ENCODE assay signal across 8 mouse cellular contexts in genomic region chr10:94943846-94944690, GRCm38 (mm10). TPM values are rescaled to one million over a fixed set of nuclear protein-coding genes. Genes with fewer than 3 reads are reported as not detected.
DNase-seq lines count a peak whose midpoint lies in the region; ATAC-seq and TF ChIP-seq lines count a peak whose summit lies in the region.

No protein-coding gene starts in this region.

- peak in 2 of 3 experiments; percentile 50 to 72; a peak in 5 of 6 replicates for TF ChIP-seq CTCF in MEL (IDR thresholded peaks at IDR 0.05 in 2 of 3, conservative IDR thresholded peaks at IDR 0.05 in 1 of 3; ENCODE audit: control insufficient read depth in 1 of 3, insufficient read depth in 1 of 3, low read depth in 2 of 3, low read length in 3 of 3, poor library complexity in 1 of 3, severe bottlenecking in 1 of 3)

- WGBS in hindbrain, embryonic 12.5 days = under 1% methylated on average over 77 of the region's 110 CpGs

- peak overlapping the region; percentile 48 for H3K27ac ChIP-seq in MEL (ENCODE audit: control insufficient read depth, low read depth, low read length)
- peak overlapping the region; percentile 95 for H3K27ac ChIP-seq in hindbrain, embryonic 12.5 days

- ATAC-seq in frontal cortex, adult (ENCODE audit: low TSS enrichment) = peak; percentile 45
- ATAC-seq in hindbrain, embryonic 12.5 days (ENCODE audit: low FRiP score) = peak; percentile 51
- peak; percentile 12; the same call in 1 of the 2 replicates for ATAC-seq in megakaryocyte-erythroid progenitor cell, adult 5-6 weeks (replicated peaks; ENCODE audit: low FRiP score, low TSS enrichment, poor library complexity, severe bottlenecking)

- no peak for TF ChIP-seq EP300 in MEL (IDR thresholded peaks at IDR 0.05; ENCODE audit: low read depth in 1 of 2, low read length in 2 of 2)

- H3K4me3 ChIP-seq in MEL (ENCODE audit: control insufficient read depth in 1 of 2, insufficient read depth in 1 of 2, low read depth in 2 of 2, low read length in 2 of 2) = peak overlapping the region; percentile 81 to 85
- H3K4me3 ChIP-seq in hindbrain, embryonic 12.5 days = peak overlapping the region; percentile 78

- H3K27me3 ChIP-seq in MEL (ENCODE audit: control insufficient read depth in 1 of 2, insufficient read depth in 2 of 2, low read length in 2 of 2) = no peaks in the 10 kb centered on the region
- peaks cover 43% of the 10 kb centered on the region for H3K27me3 ChIP-seq in hindbrain, embryonic 12.5 days

- peak; percentile 75 for DNase-seq in MEL (ENCODE audit: low read depth, low spot score)
- DNase-seq in cerebellum, adult 18-20 months = peak; percentile 43 to 72
- DNase-seq in left cerebral cortex, postnatal 25 days (ENCODE audit: low spot score in 2 of 2) = peak; percentile 62 to 73
- DNase-seq in right cerebral cortex, postnatal 25 days = peak; percentile 75
- DNase-seq in c-Kit-positive CD71-positive TER-119-positive erythroid progenitor cells, embryonic 14.5 days (ENCODE audit: low spot score) = no peak

- intact Hi-C loops in left cerebral cortex, postnatal 25 days (cut with DNase I) = loop anchor here (1.0 to 2.0 kb wide), 3 partner anchors 39 to 255 kb away; no protein-coding TSS in a partner anchor

- peak overlapping the region; percentile 84 for H3K9ac ChIP-seq in MEL (ENCODE audit: control insufficient read depth, low read depth, low read length, poor library complexity, severe bottlenecking)
- peak overlapping the region; percentile 89 for H3K9ac ChIP-seq in hindbrain, embryonic 12.5 days

- no peak for TF ChIP-seq POLR2A in MEL (IDR thresholded peaks at IDR 0.05; ENCODE audit: control insufficient read depth in 1 of 2, insufficient read depth in 1 of 2, low read depth in 1 of 2, low read length in 2 of 2, poor library complexity in 1 of 2)

- no peaks in the 10 kb centered on the region for H3K9me3 ChIP-seq in MEL (replicated peaks; ENCODE audit: insufficient read depth, low read length)
- no peaks in the 10 kb centered on the region for H3K9me3 ChIP-seq in hindbrain, embryonic 12.5 days (replicated peaks)

- H3K4me1 ChIP-seq in MEL (ENCODE audit: control insufficient read depth in 1 of 2, insufficient read depth in 2 of 2, low read length in 2 of 2) = peaks cover 11 to 44% of the 10 kb centered on the region in 2 experiments
- H3K4me1 ChIP-seq in hindbrain, embryonic 12.5 days = peaks cover 49% of the 10 kb centered on the region

- H3K4me2 ChIP-seq in hindbrain, embryonic 12.5 days (replicated peaks) = peak overlapping the region; percentile 65

- peaks cover 0 to 38% of the 10 kb centered on the region in 2 experiments; a peak in 2 of 4 replicates for H3K36me3 ChIP-seq in MEL (ENCODE audit: control insufficient read depth in 1 of 2, insufficient read depth in 2 of 2, low read length in 2 of 2)
- no peaks in the 10 kb centered on the region for H3K36me3 ChIP-seq in hindbrain, embryonic 12.5 days

- no peak for TF ChIP-seq RAD21 in MEL (IDR thresholded peaks at IDR 0.05; ENCODE audit: low read depth, low read length)

- H3K79me2 ChIP-seq in MEL (ENCODE audit: control insufficient read depth, insufficient read depth, low read length, poor library complexity) = peaks cover 47% of the 10 kb centered on the region

TF ChIP-seq in MEL, 35 proteins besides CTCF, POLR2A, EP300 and RAD21:
- TF ChIP-seq UBTF (IDR thresholded peaks at IDR 0.05; ENCODE audit: borderline replicate concordance, insufficient read depth, low read depth, low read length) = peak; percentile 76
- TF ChIP-seq POLR2AphosphoS5 (IDR thresholded peaks at IDR 0.05; ENCODE audit: borderline replicate concordance, low read depth, low read length) = no peak
- no peak for TF ChIP-seq TBP (IDR thresholded peaks at IDR 0.05; ENCODE audit: low read depth, low read length)
- TF ChIP-seq MAX (IDR thresholded peaks at IDR 0.05; ENCODE audit: low read length) = no peak

RNA-seq across cellular contexts. Expression of gene Plxnc1, which starts 0.6 kb away (rescaled TPM):
- 16.4 and 30.1 TPM in 2 replicates for total RNA-seq in MEL (2012; rRNA removed)
- 10 to 100 TPM in 1 of 2 experiments, not detected in 1; 15.1 TPM for polyA plus RNA-seq in MEL (2012; ENCODE audit: insufficient read depth in 1 of 2, insufficient read length in 2 of 2, low read depth in 1 of 2, low replicate concordance in 2 of 2, missing spikeins in 1 of 2)
- 6.4 and 6.7 TPM in 2 replicates for polyA plus RNA-seq in hindbrain, embryonic 12.5 days (2016; fragmentation: Nextera tagmentation; extraction: Ambion mirVana)
- total RNA-seq in left cerebral cortex, postnatal 25 days (2021) = 10 to 100 TPM; 40.8 to 43.9 TPM
- 60.9 and 112 TPM in 2 replicates for total RNA-seq in megakaryocyte-erythroid progenitor cell, adult 5-6 weeks (2014; fragmentation: Nextera tagmentation)
- total RNA-seq in megakaryocyte-erythroid progenitor cell, adult 5-6 weeks (2017) = 46.9 and 67.8 TPM in 2 replicates
